Mouse (Mus musculus): ENCODE results near the gene Taok2. TPM values are rescaled to one million over a fixed set of nuclear protein-coding genes. Genes with fewer than 3 reads are reported as not detected.
A peak's percentile ranks its signal among the peaks of the same experiment; 100 is the strongest.

Taok2 gene
- polyA plus RNA-seq, 1 experiment: 45.4 TPM

DNA sequence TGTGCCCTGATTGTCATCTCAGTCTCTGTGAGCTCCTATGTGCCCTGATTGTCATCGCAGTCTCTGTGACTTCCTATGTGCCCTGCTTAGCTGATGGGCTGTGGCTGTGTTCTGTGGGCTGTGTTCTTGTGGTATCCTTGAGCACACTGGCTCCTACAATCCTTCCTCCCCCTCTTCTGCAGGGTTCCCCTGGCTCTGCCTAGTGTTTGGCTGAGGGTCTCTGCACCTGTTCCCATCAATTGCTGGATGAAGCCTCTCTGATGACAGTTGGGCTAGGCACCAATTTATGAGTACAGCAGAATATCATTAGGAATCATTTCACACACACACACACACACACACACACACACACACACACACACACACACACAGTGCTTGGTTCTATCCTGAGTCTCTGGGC lies 51.2 kb downstream of the Taok2 start:
- Histone ChIP-seq H3K4me1 (ENCODE audit: control insufficient read depth, insufficient read depth, low read length) (no peaks in the 10 kb centered on the region), H3K4me3 (ENCODE audit: insufficient read depth, low read length) (no peak overlapping the region), H3K27ac (ENCODE audit: insufficient read depth, low read length) (no peak overlapping the region)
- no peak for TF ChIP-seq CTCF (IDR thresholded peaks at IDR 0.05; ENCODE audit: borderline replicate concordance, insufficient read depth, low read length)
- no peak for TF ChIP-seq POLR2A (IDR thresholded peaks at IDR 0.05; ENCODE audit: low read depth, low read length)

DNA sequence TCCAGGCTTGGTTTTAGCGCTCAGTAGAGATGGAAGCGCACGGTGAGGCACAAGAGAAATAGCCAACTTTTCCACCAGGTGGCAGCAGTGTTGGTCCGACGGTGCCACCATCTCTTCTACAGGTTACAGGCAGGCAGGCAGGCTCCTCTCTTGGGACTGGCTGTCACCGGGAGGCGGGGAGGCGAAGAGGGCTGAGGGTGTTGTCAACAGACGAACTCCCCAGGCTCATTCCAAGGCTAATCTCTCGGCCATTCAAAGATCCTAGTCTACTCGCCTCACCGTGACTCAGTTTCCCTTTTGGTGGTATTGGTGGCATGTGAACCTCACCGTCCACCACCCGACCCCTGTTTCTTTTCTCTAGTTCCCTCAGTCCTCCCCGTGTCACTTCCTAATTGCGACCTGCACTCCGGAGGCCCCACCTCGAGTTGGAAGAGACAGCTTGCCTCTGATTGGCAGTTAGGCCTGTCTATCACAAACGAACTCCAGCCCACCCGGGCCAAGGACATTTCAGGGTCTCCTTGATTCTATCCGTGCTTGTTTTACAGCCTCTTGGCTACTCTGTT lies 52.4 kb downstream of the Taok2 start:
- Histone ChIP-seq H3K27ac (ENCODE audit: insufficient read depth, low read length) (no peak overlapping the region), H3K4me3 (ENCODE audit: insufficient read depth, low read length) (no peak overlapping the region), H3K4me1 (ENCODE audit: control insufficient read depth, insufficient read depth, low read length) (no peaks in the 10 kb centered on the region)
- TF ChIP-seq POLR2A (IDR thresholded peaks at IDR 0.05; ENCODE audit: low read depth, low read length) (no peak), CTCF (IDR thresholded peaks at IDR 0.05; ENCODE audit: borderline replicate concordance, insufficient read depth, low read length) (peak; percentile 84)

DNA sequence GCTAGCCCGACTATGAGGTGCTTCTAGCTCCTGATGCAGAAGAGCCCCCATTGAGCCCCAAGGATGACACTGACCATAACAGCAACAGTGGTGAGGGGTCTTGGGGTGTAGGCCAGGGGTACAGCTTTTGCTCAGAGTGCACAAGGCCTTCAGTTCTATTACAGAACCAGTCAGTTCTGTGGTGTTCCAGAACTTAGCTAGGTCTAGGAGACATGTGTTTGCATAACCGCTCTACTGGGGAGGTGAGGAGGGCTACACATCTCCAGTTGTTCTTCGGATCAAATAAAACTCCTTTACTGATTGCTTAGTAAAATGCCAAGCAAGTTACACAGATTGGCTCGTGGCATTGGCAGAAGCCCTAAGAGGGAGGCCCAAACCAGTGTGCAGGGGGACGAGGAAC lies 53.0 kb downstream of the Taok2 start, which contains the start of gene 4930451I11Rik:
4930451I11Rik (minus strand) TSS at position 101 of the 400 bp plus-strand sequence.
- H3K4me3 ChIP-seq (ENCODE audit: insufficient read depth, low read length): no peak within 1 kb of the TSS

DNA sequence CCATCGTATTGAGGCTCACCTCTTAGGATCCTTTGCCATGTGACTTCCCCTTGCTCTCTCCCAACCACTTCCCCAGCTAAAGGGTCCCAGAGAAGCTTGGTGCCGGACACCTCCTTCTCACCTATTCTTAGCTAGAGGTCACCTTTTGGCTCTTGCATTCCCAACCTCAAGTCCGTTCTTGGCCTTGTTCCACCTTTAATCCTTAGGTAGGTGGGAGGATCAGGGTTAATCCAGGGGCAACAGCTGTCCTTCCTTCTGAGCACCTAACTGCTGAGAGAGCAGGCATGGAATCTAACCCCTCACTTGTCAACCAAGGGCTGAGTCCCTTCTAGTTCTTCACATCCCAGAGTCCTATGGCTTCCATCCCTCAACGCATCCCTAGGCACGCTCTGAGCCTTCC lies 58.6 kb downstream of the Taok2 start:
- no peaks in the 10 kb centered on the region for H3K4me1 ChIP-seq (ENCODE audit: control insufficient read depth, insufficient read depth, low read length)
- H3K27ac ChIP-seq (ENCODE audit: insufficient read depth, low read length): no peak overlapping the region
- no peak overlapping the region for H3K4me3 ChIP-seq (ENCODE audit: insufficient read depth, low read length)
- TF ChIP-seq POLR2A (IDR thresholded peaks at IDR 0.05; ENCODE audit: low read depth, low read length): no peak
- TF ChIP-seq CTCF (IDR thresholded peaks at IDR 0.05; ENCODE audit: borderline replicate concordance, insufficient read depth, low read length): no peak

More for the DNA sequence above, 53.0 kb downstream of the Taok2 start, which contains the start of gene 4930451I11Rik:
- TF ChIP-seq CTCF (IDR thresholded peaks at IDR 0.05; ENCODE audit: borderline replicate concordance, insufficient read depth, low read length): no peak
- TF ChIP-seq POLR2A (IDR thresholded peaks at IDR 0.05; ENCODE audit: low read depth, low read length): no peak
- H3K27ac ChIP-seq (ENCODE audit: insufficient read depth, low read length): no peak within 1 kb of the TSS
- no peaks in the 10 kb centered on the region for H3K4me1 ChIP-seq (ENCODE audit: control insufficient read depth, insufficient read depth, low read length)

DNA sequence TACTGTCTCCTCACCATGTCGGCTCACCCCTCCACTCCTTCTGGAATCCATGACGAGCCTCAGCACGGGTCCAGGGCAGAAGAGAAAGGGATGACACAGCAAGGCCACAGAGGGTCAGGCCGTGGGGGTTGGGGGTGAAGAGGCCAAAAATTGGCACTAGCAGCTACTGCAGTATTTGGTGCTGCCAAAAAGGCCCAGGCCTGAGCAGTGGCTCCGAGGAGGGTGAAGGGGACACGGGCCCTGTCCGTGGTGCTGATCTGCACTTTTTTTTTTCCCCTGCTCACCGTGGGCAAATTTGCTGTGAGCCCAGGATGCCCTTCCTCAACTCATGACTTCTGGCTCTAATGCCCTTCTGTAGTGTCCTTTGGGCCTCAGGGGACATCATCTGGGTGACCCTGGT lies 59.1 kb downstream of the Taok2 start:
- no peaks in the 10 kb centered on the region for H3K4me1 ChIP-seq (ENCODE audit: control insufficient read depth, insufficient read depth, low read length)
- no peak overlapping the region for H3K27ac ChIP-seq (ENCODE audit: insufficient read depth, low read length)
- H3K4me3 ChIP-seq (ENCODE audit: insufficient read depth, low read length): no peak overlapping the region
- TF ChIP-seq CTCF (IDR thresholded peaks at IDR 0.05; ENCODE audit: borderline replicate concordance, insufficient read depth, low read length): no peak
- TF ChIP-seq POLR2A (IDR thresholded peaks at IDR 0.05; ENCODE audit: low read depth, low read length): no peak

DNA sequence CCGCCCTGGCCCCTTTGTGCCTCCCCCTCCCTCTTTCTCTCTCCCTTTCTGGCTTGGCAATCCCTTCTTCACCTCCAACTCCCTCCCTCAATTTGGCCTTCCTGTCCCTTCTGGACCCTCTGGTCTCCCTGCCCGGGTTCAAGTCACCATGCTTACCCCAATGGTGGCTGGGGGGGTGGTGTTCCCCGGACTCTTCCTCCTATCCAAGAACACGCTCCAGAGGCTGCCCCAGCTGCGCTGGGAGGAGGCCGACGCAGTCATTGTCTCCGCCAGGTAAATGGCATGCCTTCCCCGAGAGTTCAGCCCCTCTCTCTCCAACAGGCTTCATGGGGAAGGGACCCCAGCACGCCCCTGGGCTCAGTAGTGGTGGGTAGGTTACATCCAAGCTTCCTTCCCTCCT lies 60.6 kb downstream of the Taok2 start:
- TF ChIP-seq POLR2A (IDR thresholded peaks at IDR 0.05; ENCODE audit: low read depth, low read length) (no peak), CTCF (IDR thresholded peaks at IDR 0.05; ENCODE audit: borderline replicate concordance, insufficient read depth, low read length) (no peak)
- Histone ChIP-seq H3K27ac (ENCODE audit: insufficient read depth, low read length) (no peak overlapping the region), H3K4me1 (ENCODE audit: control insufficient read depth, insufficient read depth, low read length) (no peaks in the 10 kb centered on the region), H3K4me3 (ENCODE audit: insufficient read depth, low read length) (no peak overlapping the region)

DNA sequence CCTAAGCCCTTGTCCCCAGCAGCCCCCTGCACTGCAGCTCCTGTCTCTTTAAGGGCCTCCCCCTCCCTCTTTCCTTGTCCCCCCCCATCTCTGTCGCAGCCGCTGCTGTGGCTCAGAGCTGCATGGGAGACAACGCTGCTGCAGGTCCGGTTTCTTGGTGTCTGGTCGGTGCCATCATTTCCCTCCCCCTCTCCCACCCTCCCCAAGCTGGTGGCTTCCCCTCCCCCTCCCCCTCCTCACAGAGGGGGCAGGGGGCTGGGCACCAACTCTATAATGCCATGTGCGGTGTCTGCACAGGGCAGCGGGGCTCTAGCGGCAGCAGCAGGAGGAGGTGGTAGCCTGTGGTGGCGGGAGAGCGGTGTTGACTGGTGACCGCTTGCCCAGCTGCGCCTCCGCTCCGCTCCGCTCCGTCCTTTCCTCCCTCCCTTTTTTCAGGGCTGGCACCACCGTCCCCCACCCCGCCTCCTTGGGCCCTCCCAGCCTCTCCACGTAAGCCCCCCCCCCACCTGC lies 61.2 kb downstream of the Taok2 start:
- Histone ChIP-seq H3K4me1 (ENCODE audit: control insufficient read depth, insufficient read depth, low read length) (no peaks in the 10 kb centered on the region), H3K27ac (ENCODE audit: insufficient read depth, low read length) (no peak overlapping the region), H3K4me3 (ENCODE audit: insufficient read depth, low read length) (no peak overlapping the region)
- no peak for TF ChIP-seq CTCF (IDR thresholded peaks at IDR 0.05; ENCODE audit: borderline replicate concordance, insufficient read depth, low read length)
- TF ChIP-seq POLR2A (IDR thresholded peaks at IDR 0.05; ENCODE audit: low read depth, low read length): no peak

DNA sequence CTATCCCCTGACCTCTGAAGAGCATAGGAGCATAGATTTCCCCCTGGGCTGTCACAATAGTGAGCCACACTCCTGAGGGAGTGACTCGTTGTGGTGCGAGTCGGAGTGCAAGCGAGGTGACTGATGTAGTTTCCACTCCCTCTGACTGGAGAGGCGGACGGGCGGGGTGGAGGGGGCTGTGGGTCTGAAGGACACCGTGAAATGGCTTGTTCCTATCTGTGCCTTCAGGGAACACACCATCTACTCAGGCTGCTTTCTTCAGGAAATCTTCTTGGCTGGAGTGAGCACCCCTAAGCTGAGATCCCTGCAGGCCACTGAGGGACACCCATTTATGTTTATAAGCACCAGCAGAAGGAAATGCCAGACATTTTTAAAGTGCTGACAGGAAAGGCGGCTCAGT lies 61.8 kb downstream of the Taok2 start:
- no peak for TF ChIP-seq POLR2A (IDR thresholded peaks at IDR 0.05; ENCODE audit: low read depth, low read length)
- no peak for TF ChIP-seq CTCF (IDR thresholded peaks at IDR 0.05; ENCODE audit: borderline replicate concordance, insufficient read depth, low read length)
- Histone ChIP-seq H3K27ac (ENCODE audit: insufficient read depth, low read length) (no peak overlapping the region), H3K4me1 (ENCODE audit: control insufficient read depth, insufficient read depth, low read length) (no peaks in the 10 kb centered on the region), H3K4me3 (ENCODE audit: insufficient read depth, low read length) (no peak overlapping the region)

DNA sequence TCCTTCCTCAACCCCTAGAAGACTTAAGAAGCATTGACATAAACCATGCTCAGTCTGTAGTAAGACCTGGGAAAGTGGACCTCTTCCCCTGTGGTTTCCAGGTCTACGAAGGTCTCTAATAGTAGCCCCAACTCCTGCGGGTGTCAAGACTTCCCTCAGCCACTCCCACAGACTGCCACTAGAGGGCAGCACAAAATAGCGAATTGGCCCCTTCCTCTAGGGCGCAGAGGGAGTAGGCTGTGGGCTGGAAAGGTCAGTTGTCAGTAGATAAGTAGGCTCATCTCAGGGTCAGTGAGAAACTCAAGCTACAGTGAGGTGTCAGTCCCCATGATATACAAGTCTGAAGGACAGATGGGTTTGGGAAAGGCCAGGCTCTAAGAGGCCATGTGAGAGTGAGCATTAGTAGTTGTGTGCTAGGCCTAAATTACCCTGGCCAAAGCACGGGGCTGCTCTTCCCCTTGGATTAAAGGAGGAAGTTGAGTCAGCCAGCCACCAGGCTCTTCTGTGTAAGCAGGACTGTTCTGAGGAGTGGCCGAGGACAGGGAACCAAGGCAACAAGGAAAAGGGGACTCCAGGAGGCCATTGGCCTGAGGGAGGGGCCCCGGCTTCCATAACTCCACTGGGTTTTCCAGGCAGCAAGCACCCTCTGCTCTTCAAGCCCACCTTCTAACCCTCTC lies 62.5 kb downstream of the Taok2 start:
- H3K4me3 ChIP-seq (ENCODE audit: insufficient read depth, low read length): no peak overlapping the region
- TF ChIP-seq CTCF (IDR thresholded peaks at IDR 0.05; ENCODE audit: borderline replicate concordance, insufficient read depth, low read length) (peak; percentile 94), POLR2A (IDR thresholded peaks at IDR 0.05; ENCODE audit: low read depth, low read length) (no peak)
- H3K4me1 ChIP-seq (ENCODE audit: control insufficient read depth, insufficient read depth, low read length): no peaks in the 10 kb centered on the region
- no peak overlapping the region for H3K27ac ChIP-seq (ENCODE audit: insufficient read depth, low read length)

DNA sequence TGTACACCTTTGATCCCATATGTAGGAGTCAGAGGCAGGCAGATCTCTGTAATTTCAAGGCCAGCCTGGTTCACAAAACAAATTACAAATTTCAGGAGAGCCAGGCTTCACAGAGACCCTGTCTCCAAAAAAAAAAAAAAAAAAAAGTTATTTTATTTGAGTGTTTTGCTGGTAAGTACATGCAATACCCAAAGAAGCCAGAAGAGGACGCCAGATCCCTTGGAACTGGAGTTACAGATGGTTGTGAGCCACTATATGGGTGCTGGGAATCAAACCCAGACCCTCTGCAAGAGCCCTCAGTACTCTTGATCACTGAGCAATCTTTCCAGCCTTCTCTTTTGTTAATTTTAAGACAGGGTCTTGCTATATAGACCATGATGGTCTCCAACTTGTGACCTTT lies 65.7 kb downstream of the Taok2 start:
- Histone ChIP-seq H3K27ac (ENCODE audit: insufficient read depth, low read length) (no peak overlapping the region), H3K4me3 (ENCODE audit: insufficient read depth, low read length) (no peak overlapping the region), H3K4me1 (ENCODE audit: control insufficient read depth, insufficient read depth, low read length) (no peaks in the 10 kb centered on the region)
- TF ChIP-seq POLR2A (IDR thresholded peaks at IDR 0.05; ENCODE audit: low read depth, low read length) (no peak), CTCF (IDR thresholded peaks at IDR 0.05; ENCODE audit: borderline replicate concordance, insufficient read depth, low read length) (no peak)
